Mouse (Mus musculus) urinary bladder, postnatal 4 days (tissue): ENCODE results near the gene Etnppl.

ENCODE experiments used
- DNase-seq, 2 experiments: peaks; one replicate each; pipeline ENCODE4 v3.0.0; 2021 to 2022; ENCODE audit warnings: low spot score in 2 of 2

Etnppl gene

GRCm38 (mm10) chr3:130617439-130617898, at the start of gene Etnppl:
Gene Etnppl (plus strand): TSS chr3:130617448.
- no peak for DNase-seq

- no peak for DNase-seq
Measured at GRCm38 (mm10) chr3:130568331-130569095, 48.7 kb upstream of the Etnppl start.

- DNase-seq, result no peak
Measured at GRCm38 (mm10) chr3:130573243-130573642, 44.0 kb upstream of the Etnppl start.

GRCm38 (mm10) chr3:130574652-130575051, 42.6 kb upstream of the Etnppl start:
- no peak for DNase-seq

- no peak for DNase-seq
Measured at GRCm38 (mm10) chr3:130576683-130577082, 40.6 kb upstream of the Etnppl start.

DNA sequence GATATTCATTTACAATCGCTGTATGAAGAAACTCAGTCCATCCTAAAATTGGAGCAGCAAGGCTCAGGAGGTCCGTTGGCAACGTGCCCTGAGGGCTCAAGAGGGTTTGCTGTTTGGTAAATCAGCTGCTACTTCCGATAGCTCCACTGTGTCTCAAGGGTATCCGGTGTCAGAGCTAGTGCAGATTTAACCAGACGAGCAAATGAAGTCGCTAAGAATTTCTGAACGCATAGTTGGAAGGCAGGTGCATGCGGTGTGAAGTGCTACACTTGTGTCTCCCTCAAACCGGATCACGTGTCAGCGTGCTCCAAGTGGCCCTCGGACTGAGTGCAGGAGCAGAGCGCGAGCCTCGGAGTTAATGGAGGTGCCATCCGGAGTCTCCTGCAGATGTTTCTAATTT, 37.7 kb upstream of the Etnppl start:
- DNase-seq, result no peak

DNA sequence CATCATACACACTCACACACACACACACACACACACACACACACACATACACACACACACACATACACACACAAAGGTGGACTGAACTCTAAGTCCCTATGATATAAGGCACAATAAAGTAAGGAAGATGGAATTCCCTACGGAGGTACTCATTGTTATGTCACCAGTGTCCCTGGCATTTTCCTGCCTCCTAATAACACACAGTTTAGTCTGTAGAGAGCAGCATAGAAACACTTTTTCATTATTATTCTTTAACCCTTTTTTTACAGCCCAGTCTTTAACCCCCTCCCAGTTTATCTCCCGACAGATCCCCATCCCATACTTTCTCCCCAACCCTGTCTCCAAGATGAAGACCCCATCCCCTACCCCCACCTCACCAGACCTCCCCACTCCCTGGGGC, 35.7 kb upstream of the Etnppl start:
- DNase-seq, result no peak

GRCm38 (mm10) chr3:130582903-130583664, 34.2 kb upstream of the Etnppl start:
- DNase-seq, result no peak

GRCm38 (mm10) chr3:130584007-130584406, 33.2 kb upstream of the Etnppl start:
- no peak for DNase-seq

DNA sequence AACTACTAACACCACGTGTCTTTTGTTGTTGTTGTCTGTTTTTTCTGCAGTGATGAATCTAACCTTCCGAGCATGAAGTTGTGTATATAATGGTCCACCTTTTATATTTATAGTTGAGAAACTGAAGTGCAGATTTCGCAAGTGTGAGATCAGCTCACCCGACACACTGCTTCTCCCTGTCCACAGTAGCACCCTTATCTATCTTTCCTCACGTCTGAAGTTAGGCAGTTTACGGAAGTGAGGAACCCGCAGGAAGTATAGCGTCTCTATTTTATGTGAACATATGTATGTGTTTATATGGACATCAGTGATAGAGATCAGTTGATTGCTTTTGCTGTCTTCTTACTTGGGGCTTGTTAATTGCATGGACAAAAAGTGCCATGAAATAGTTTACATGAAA, 22.2 kb upstream of the Etnppl start:
- DNase-seq, result no peak

GRCm38 (mm10) chr3:130601491-130601890, 15.8 kb upstream of the Etnppl start:
- DNase-seq, result no peak

DNA sequence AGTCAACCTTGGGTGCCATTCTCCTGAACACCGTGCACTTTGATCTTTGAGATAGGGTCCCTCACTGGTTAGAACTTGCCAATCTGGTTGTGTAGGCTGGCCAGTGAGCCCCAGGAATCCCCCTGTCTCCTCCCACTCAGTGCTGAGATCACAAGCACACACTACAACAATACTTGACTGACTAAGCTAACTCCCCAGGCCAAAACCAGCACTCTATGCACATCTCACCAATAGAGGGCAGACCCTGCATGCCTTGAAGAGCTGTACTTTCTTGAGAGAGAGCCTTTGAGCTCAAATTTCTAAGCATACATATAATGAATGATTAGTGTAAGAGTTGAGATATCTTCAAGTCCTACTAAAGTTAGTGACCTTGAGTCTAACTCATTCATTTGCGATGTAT, 9.3 kb upstream of the Etnppl start:
- DNase-seq, result no peak

- DNase-seq, result no peak
Measured at GRCm38 (mm10) chr3:130614444-130614843, 2.8 kb upstream of the Etnppl start.

GRCm38 (mm10) chr3:130615625-130616024, 1.6 kb upstream of the Etnppl start:
- no peak for DNase-seq

DNA sequence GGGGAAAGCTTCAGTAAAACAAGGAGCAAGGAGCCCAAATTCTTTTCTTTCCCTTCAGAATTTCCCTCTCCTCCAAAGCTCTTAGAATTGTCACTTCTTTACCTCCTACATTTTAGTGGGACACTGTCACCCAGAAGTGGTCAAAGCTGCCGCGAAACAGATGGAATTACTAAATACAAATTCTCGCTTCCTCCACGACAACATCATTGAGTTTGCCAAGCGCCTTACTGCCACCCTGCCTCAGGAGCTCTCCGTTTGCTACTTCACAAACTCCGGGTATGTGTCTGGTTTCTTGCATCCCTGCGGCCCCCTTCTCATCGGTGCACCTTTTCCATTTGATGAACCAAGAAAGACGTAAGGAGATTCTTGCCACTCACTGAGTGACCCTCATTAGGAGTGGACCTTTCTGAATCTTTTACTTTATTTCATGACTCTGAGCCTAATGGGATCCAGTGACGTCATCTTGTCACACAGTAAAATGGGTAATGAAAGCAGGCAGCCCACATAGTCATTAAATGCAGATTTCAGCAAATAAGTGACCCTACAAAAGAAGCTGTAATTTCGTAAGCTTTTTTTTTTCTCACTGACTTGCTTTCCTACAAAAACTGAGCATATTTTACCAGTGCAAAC, 3.4 kb downstream of the Etnppl start:
- no peak for DNase-seq

GRCm38 (mm10) chr3:130628358-130628757, 11.1 kb downstream of the Etnppl start:
- DNase-seq, result no peak

DNA sequence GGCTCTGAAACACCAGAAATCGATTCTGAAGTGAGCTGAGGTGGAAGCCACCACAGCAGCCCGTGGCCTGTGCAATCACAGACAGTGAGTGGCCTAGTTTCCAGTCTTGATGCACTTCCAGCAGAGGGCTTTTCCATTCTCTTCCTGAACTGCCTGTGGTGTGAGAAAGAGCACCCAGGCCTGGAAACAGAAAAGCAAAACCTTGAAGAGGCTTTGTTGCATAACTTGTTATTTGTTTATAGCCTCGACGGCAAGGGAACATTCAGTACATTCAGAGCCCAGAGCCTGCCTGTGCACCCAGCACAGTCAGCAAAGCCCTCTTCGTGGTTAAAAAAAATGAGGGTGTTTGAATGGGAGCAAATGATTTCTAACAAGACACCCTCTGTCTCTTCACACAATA, 16.6 kb downstream of the Etnppl start:
- DNase-seq, result no peak

- DNase-seq, result no peak
Measured at GRCm38 (mm10) chr3:130646110-130646810, 29.0 kb downstream of the Etnppl start.

GRCm38 (mm10) chr3:130649569-130649968, 32.3 kb downstream of the Etnppl start:
- DNase-seq, result no peak

- no peak for DNase-seq
Measured at GRCm38 (mm10) chr3:130660619-130661018, 43.4 kb downstream of the Etnppl start.

DNA sequence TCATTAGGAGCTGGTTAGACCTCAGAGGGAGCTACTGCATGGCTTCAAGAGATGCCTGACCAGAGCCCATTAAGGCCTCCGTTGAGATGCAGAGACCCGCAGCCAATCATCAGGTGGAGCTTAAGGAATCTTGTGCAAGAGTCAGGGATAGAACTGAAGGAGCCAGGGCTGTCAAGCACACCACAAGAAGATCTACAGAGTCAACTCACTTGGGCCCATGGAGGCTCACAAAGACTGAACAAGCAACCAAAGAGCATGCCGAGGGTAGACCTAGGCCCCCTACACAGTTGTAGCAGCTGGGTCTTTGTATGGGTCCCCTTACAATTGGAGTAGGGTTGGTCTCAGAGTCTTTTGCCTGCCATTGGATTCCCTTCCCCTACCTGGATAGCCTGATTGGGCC, 45.2 kb downstream of the Etnppl start:
- DNase-seq, result no peak

GRCm38 (mm10) chr3:130671291-130671690, 54.0 kb downstream of the Etnppl start:
- no peak for DNase-seq
